Mouse (Mus musculus) MEL (cell line): Measurements from ENCODE around the gene Gpr31b. TPM values are rescaled to one million over a fixed set of nuclear protein-coding genes. Genes with fewer than 3 reads are reported as not detected.

Experiments
- DNase-seq: peaks from one replicate; pipeline ENCODE4 v3.0.0; 2011; ENCODE audit warnings: low read depth, low spot score
- H3K27ac ChIP-seq: 2 replicates; pipeline ENCODE4 v1.5.1; 2012; ENCODE audit warnings: low read depth, mild to moderate bottlenecking, control low read depth, low read length, moderate library complexity; ENCODE audit not compliant: control insufficient read depth
- H3K27me3 ChIP-seq, 2 experiments: fragments of 150-350 bp in 1 of 2; sonication (generic) in 1 of 2; 2 replicates each; pipeline ENCODE4 v1.6.1; 2012; ENCODE audit warnings: low read length in 2 of 2, mild to moderate bottlenecking in 2 of 2, improper control_type of control experiment in 1 of 2, moderate library complexity in 1 of 2; ENCODE audit not compliant: insufficient read depth in 2 of 2, control insufficient read depth in 1 of 2
- H3K36me3 ChIP-seq, 2 experiments: 2 replicates each; pipeline ENCODE4 v1.6.1; 2012 to 2014; ENCODE audit warnings: low read length in 2 of 2, improper control_type of control experiment in 1 of 2, inconsistent platforms in 1 of 2, mild to moderate bottlenecking in 1 of 2; ENCODE audit not compliant: insufficient read depth in 2 of 2, control insufficient read depth in 1 of 2
- H3K4me1 ChIP-seq, 2 experiments: fragments of 150-350 bp in 1 of 2; sonication (generic) in 1 of 2; 2 replicates each; pipeline ENCODE4 v1.6.1; 2012; ENCODE audit warnings: low read length in 2 of 2, improper control_type of control experiment in 1 of 2, mild to moderate bottlenecking in 1 of 2; ENCODE audit not compliant: insufficient read depth in 2 of 2, control insufficient read depth in 1 of 2
- H3K4me3 ChIP-seq, 2 experiments: fragments of 150-350 bp in 1 of 2; sonication (generic) in 1 of 2; 2 replicates each; pipeline ENCODE4 v1.5.1; 2012; ENCODE audit warnings: low read depth in 2 of 2, low read length in 2 of 2, mild to moderate bottlenecking in 2 of 2, moderate library complexity in 2 of 2, control low read depth in 1 of 2, improper control_type of control experiment in 1 of 2; ENCODE audit not compliant: control insufficient read depth in 1 of 2, insufficient read depth in 1 of 2
- H3K79me2 ChIP-seq: 2 replicates; pipeline ENCODE4 v1.6.1; 2012; ENCODE audit warnings: mild to moderate bottlenecking, low read length, moderate library complexity; ENCODE audit not compliant: control insufficient read depth, poor library complexity, insufficient read depth
- H3K9ac ChIP-seq: 2 replicates; pipeline ENCODE4 v1.6.1; 2012; ENCODE audit warnings: low read depth, mild to moderate bottlenecking, control low read depth, low read length, moderate library complexity; ENCODE audit not compliant: control insufficient read depth, poor library complexity, severe bottlenecking
- H3K9me3 ChIP-seq: fragments of 150-350 bp; sonication (generic); replicated peaks from 2 replicates; pipeline ENCODE4 v1.6.1; 2012; ENCODE audit warnings: mild to moderate bottlenecking, low read length, improper control_type of control experiment, moderate library complexity; ENCODE audit not compliant: insufficient read depth
- BHLHE40 ChIP-seq: IDR thresholded peaks from 2 replicates; pipeline ENCODE4 v1.6.1; 2012; ENCODE audit warnings: low read depth, mild to moderate bottlenecking, inconsistent platforms, low read length, improper control_type of control experiment, borderline replicate concordance
- CHD1 ChIP-seq: IDR thresholded peaks from 2 replicates; pipeline ENCODE4 v1.6.1; 2012; ENCODE audit warnings: low read depth, mild to moderate bottlenecking, inconsistent platforms, low read length, improper control_type of control experiment
- E2F4 ChIP-seq: IDR thresholded peaks from 2 replicates; pipeline ENCODE4 v1.6.1; 2011; ENCODE audit warnings: low read depth, low read length, improper control_type of control experiment, borderline replicate concordance
- ELF1 ChIP-seq: IDR thresholded peaks from 2 replicates; pipeline ENCODE4 v1.6.1; 2014; ENCODE audit warnings: low read depth, mild to moderate bottlenecking, inconsistent platforms, low read length, improper control_type of control experiment, moderate library complexity
- EP300 ChIP-seq, 2 experiments: IDR thresholded peaks; 2 replicates each; pipeline ENCODE4 v1.6.1; 2011; ENCODE audit warnings: improper control_type of control experiment in 2 of 2, low read length in 2 of 2, low read depth in 1 of 2, mild to moderate bottlenecking in 1 of 2
- ETS1 ChIP-seq: IDR thresholded peaks from 2 replicates; pipeline ENCODE4 v1.6.1; 2012; ENCODE audit warnings: low read depth, mild to moderate bottlenecking, inconsistent platforms, low read length, improper control_type of control experiment, moderate library complexity
- JUND ChIP-seq: IDR thresholded peaks from 2 replicates; pipeline ENCODE4 v1.6.1; 2011; ENCODE audit warnings: low read depth, mild to moderate bottlenecking, improper control_type of control experiment, low read length
- MAZ ChIP-seq: IDR thresholded peaks from 2 replicates; pipeline ENCODE4 v1.6.1; 2012; ENCODE audit warnings: low read depth, mild to moderate bottlenecking, inconsistent platforms, low read length, improper control_type of control experiment
- MEF2A ChIP-seq: IDR thresholded peaks from 2 replicates; pipeline ENCODE4 v1.6.1; 2014; ENCODE audit warnings: low read depth, mild to moderate bottlenecking, inconsistent platforms, low read length, improper control_type of control experiment; ENCODE audit not compliant: poor library complexity, insufficient replicate concordance, severe bottlenecking; ENCODE audit errors: extremely low read depth
- MXI1 ChIP-seq: IDR thresholded peaks from 2 replicates; pipeline ENCODE4 v1.6.1; 2011; ENCODE audit warnings: mild to moderate bottlenecking, low read depth, low read length, improper control_type of control experiment
- MYB ChIP-seq: IDR thresholded peaks from 2 replicates; pipeline ENCODE4 v1.6.1; 2011; ENCODE audit warnings: mild to moderate bottlenecking, low read depth, low read length, improper control_type of control experiment
- MYC ChIP-seq: IDR thresholded peaks from 2 replicates; pipeline ENCODE4 v1.6.1; 2011; ENCODE audit warnings: low read depth, mild to moderate bottlenecking, low read length, improper control_type of control experiment, moderate library complexity
- NRF1 ChIP-seq: IDR thresholded peaks from 2 replicates; pipeline ENCODE4 v1.6.1; 2014; ENCODE audit warnings: low read depth, mild to moderate bottlenecking, inconsistent platforms, low read length, improper control_type of control experiment, moderate library complexity; ENCODE audit not compliant: poor library complexity, insufficient read depth, severe bottlenecking
- POLR2AphosphoS2 ChIP-seq: IDR thresholded peaks from 2 replicates; pipeline ENCODE4 v1.6.1; 2011; ENCODE audit warnings: low read length, improper control_type of control experiment
- POLR2AphosphoS5 ChIP-seq: IDR thresholded peaks from 2 replicates; pipeline ENCODE4 v1.6.1; 2012; ENCODE audit warnings: low read depth, borderline replicate concordance, mild to moderate bottlenecking, inconsistent platforms, low read length, moderate library complexity, mixed read lengths
- RAD21 ChIP-seq: IDR thresholded peaks from 2 replicates; pipeline ENCODE4 v1.6.1; 2011; ENCODE audit warnings: mild to moderate bottlenecking, low read depth, low read length, improper control_type of control experiment
- SIN3A ChIP-seq: IDR thresholded peaks from 2 replicates; pipeline ENCODE4 v1.6.1; 2012; ENCODE audit warnings: low read length, improper control_type of control experiment, inconsistent platforms
- SMC3 ChIP-seq: IDR thresholded peaks from 2 replicates; pipeline ENCODE4 v1.6.1; 2011; ENCODE audit warnings: low read depth, low read length, improper control_type of control experiment
- TAL1 ChIP-seq: IDR thresholded peaks from 2 replicates; pipeline ENCODE4 v1.6.1; 2012; ENCODE audit warnings: mild to moderate bottlenecking, inconsistent platforms, low read length, moderate library complexity, mixed read lengths
- TBP ChIP-seq: IDR thresholded peaks from 2 replicates; pipeline ENCODE4 v1.8.0; 2011; ENCODE audit warnings: low read depth, low read length, improper control_type of control experiment
- TCF12 ChIP-seq: IDR thresholded peaks from 2 replicates; pipeline ENCODE4 v1.6.1; 2014; ENCODE audit warnings: low read depth, mild to moderate bottlenecking, inconsistent platforms, low read length, improper control_type of control experiment, moderate library complexity
- USF1 ChIP-seq: IDR thresholded peaks from 2 replicates; pipeline ENCODE4 v1.6.1; 2014; ENCODE audit warnings: low read depth, mild to moderate bottlenecking, inconsistent platforms, low read length, improper control_type of control experiment, moderate library complexity
- USF2 ChIP-seq, 2 experiments: IDR thresholded peaks; 2 replicates each; pipeline ENCODE4 v1.6.1; 2011 to 2012; ENCODE audit warnings: improper control_type of control experiment in 2 of 2, low read length in 2 of 2, borderline replicate concordance in 1 of 2, inconsistent platforms in 1 of 2, low read depth in 1 of 2, mild to moderate bottlenecking in 1 of 2; ENCODE audit not compliant: insufficient read depth in 1 of 2
- ZC3H11A ChIP-seq: IDR thresholded peaks from 2 replicates; pipeline ENCODE4 v1.6.1; 2012; ENCODE audit warnings: low read depth, mild to moderate bottlenecking, inconsistent platforms, low read length, improper control_type of control experiment
- ZKSCAN1 ChIP-seq: IDR thresholded peaks from 2 replicates; pipeline ENCODE4 v1.6.1; 2012; ENCODE audit warnings: low read depth, mild to moderate bottlenecking, inconsistent platforms, low read length, improper control_type of control experiment, moderate library complexity
- ZMIZ1 ChIP-seq: IDR thresholded peaks from 2 replicates; pipeline ENCODE4 v1.6.1; 2012; ENCODE audit warnings: low read depth, mild to moderate bottlenecking, inconsistent platforms, low read length, improper control_type of control experiment, moderate library complexity
- ZNF384 ChIP-seq: IDR thresholded peaks from 2 replicates; pipeline ENCODE4 v1.6.1; 2012; ENCODE audit warnings: low read depth, mild to moderate bottlenecking, inconsistent platforms, low read length, improper control_type of control experiment
- polyA plus RNA-seq, 2 experiments: library from polyadenylated mRNA; stranded (reverse) in 1 of 2; unstranded in 1 of 2; fragments of >175 nt in 1 of 2; fragments of >200 nt in 1 of 2; gene quantifications; 2 replicates each; pipeline versions ENCODE4 v1.2.1 to v1.2.4; 2012; ENCODE audit warnings: low replicate concordance in 2 of 2, low read depth in 1 of 2; ENCODE audit not compliant: insufficient read length in 2 of 2, insufficient read depth in 1 of 2, missing spikeins in 1 of 2
- total RNA-seq: library from RNA; depleted of rRNA; stranded (reverse); fragments of 300-350 nt; gene quantifications from 2 replicates; pipeline ENCODE4 v1.2.3, GENCODE M21; 2012

The Gpr31b gene
- total and polyA plus RNA-seq, 3 experiments: 0.08 to 0.12 TPM; not detected in 1

DNA sequence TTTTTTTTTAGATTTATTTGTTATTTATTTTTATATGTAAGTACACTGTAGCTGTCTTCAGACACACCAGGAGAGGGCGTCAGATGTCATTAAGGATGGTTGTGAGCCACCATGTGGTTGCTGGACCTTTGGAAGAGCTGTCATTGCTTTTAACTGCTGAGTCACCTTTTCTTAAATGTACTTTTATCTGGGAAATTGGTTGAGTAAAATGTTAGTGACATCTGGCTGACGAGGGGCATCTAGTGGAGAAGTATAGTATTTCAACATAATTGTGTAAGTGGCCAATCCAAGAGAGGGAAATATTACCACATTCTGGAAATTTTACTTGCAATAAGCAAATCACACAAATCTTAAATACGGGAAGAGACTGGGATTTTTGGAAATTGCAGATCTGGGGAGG lies 42.2 kb downstream of the Gpr31b start (continued):
- TF ChIP-seq MXI1: peak; percentile 96

DNA sequence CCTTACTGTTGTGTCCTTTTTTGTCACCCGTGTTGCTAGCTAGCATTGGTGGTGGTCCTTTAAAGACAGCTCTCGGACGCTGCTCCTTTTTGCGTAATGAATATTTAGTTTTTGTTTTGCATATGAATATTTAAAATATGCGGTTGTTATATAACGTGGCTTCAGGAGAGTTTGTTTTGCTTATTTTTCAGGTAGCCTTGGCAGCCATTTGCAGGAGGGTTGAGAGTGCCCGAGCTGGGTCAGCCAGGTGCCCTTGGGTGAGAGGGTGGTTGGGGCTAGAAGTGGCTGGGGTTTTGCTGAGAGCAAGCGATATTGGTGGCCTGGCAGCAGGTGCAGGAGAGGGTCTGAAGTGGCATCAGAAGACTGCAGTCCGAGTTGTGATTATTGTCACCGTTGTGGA lies 43.6 kb downstream of the Gpr31b start:
- Histone ChIP-seq H3K9me3 (no peaks in the 10 kb centered on the region), H3K9ac (peak overlapping the region; percentile 76), H3K79me2 (peaks cover 15% of the 10 kb centered on the region), H3K4me3 (peak overlapping the region; percentile 85 to 87), H3K36me3 (peaks cover 9 to 10% of the 10 kb centered on the region in 2 experiments), H3K27ac (peak overlapping the region; percentile 42), H3K4me1 (peaks cover 0 to 3% of the 10 kb centered on the region in 2 experiments; a peak in 2 of 4 replicates), H3K27me3 (no peaks in the 10 kb centered on the region)
- TF ChIP-seq JUND: no peak
- 0 out of 2 replicates have a peak, but pooled peaks have one; percentile 14 for TF ChIP-seq ZMIZ1
- DNase-seq: no peak

DNA sequence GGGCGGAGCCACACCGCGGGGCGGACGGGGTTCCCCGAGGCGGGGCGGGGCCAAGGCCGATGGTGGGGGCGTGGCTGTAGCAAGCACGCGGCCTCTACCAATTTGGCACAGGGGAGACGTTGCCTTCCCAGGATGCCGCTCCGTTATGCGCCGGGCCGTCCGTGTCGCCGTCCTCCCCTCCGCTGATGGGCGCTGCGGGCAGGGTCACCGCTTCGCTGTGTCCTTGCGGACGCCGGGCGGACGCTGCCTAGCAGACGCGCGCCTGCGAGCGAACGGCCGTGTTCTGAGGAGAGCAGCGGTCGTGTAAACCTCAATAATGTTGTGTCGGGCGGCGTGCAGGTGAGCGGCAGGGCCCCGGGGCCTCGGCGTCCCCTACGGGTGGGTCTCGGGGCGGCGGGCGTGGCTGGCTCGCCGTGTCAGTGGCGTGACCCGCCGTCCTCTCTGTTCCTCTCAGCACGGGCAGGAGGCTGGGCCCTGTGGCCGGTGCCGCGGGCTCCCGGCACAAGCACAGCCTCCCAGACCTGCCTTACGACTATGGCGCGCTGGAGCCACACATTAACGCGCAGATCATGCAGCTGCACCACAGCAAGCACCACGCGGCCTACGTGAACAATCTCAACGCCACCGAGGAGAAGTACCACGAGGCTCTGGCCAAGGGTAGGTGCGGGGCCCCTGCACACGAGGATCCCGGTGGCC lies 44.2 kb downstream of the Gpr31b start:
- Histone ChIP-seq H3K27me3 (no peaks in the 10 kb centered on the region), H3K36me3 (peaks cover 9 to 10% of the 10 kb centered on the region in 2 experiments), H3K27ac (peak overlapping the region; percentile 42), H3K9ac (peak overlapping the region; percentile 76), H3K79me2 (peaks cover 15% of the 10 kb centered on the region), H3K4me1 (peaks cover 0 to 3% of the 10 kb centered on the region in 2 experiments; a peak in 2 of 4 replicates), H3K4me3 (peak overlapping the region; percentile 85 to 87), H3K9me3 (no peaks in the 10 kb centered on the region)
- DNase-seq: peak; percentile 96
- TF ChIP-seq MAZ: no peak; the same call in none of the 2 replicates
- no peak for TF ChIP-seq TAL1
- TF ChIP-seq USF2 (IDR thresholded peaks at IDR 0.05; ENCODE audit: borderline replicate concordance in 1 of 2, insufficient read depth in 1 of 2, low read depth in 1 of 2, low read length in 2 of 2): no peak
- peak; percentile 91 for TF ChIP-seq SIN3A
- TF ChIP-seq TBP: peak; percentile 87
- TF ChIP-seq MYC: peak; percentile 77; the same call in 1 of the 2 replicates
- peak; percentile 63 for TF ChIP-seq TCF12
- no peak for TF ChIP-seq ZNF384
- no peak; the same call in 1 of the 2 replicates for TF ChIP-seq ELF1
- peak; percentile 33; the same call in 1 of the 2 replicates for TF ChIP-seq BHLHE40
- TF ChIP-seq ETS1: peak; percentile 25; the same call in 1 of the 2 replicates
- no peak for TF ChIP-seq ZC3H11A
- no peak for TF ChIP-seq JUND
- TF ChIP-seq ZKSCAN1: no peak
- TF ChIP-seq EP300 (IDR thresholded peaks at IDR 0.05; ENCODE audit: low read depth in 1 of 2, low read length in 2 of 2): 0 out of 4 replicates have a peak, but pooled peaks of 1 of the 2 experiments have one; percentile 1
- 0 out of 2 replicates have a peak, but pooled peaks have one; percentile 7 for TF ChIP-seq NRF1
- TF ChIP-seq MYB: no peak
- TF ChIP-seq SMC3: no peak
- TF ChIP-seq POLR2AphosphoS5: no peak
- no peak for TF ChIP-seq E2F4
- TF ChIP-seq POLR2AphosphoS2: peak; percentile 89
- peak; percentile 100 for TF ChIP-seq CHD1
- TF ChIP-seq MEF2A: no peak
- no peak for TF ChIP-seq USF1
- peak; percentile 90 for TF ChIP-seq MXI1
- TF ChIP-seq RAD21: no peak
